Mouse (Mus musculus): Measurements from ENCODE around the gene Atp11a. TPM values are rescaled to one million over a fixed set of nuclear protein-coding genes. Genes with fewer than 3 reads are reported as not detected.
A peak's percentile ranks its signal among the peaks of the same experiment; 100 is the strongest.

Gene Atp11a
- polyA plus RNA-seq, 1 experiment = 12.8 TPM

DNA sequence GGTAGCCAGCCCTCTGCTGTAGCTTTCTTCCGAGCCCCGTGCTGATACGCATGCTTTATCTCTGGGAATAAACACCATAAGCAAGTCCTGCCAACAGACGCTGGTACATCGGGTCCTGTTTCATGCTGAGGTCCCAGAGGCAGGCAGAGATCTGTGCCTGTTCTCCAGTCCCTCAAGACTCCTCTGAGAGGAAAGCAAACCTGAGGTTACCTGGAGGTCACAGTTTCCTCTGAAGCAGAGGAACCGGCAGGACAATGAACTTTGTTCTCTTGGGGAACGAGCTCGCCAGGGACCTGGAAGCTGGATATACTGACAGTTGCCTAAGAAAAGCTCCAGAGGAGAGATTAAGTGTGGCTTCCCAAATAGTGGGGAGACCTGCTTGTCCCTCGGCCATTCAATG is 141.0 kb downstream of the Atp11a start:
- Histone ChIP-seq H3K4me1 (ENCODE audit: control insufficient read depth, insufficient read depth, insufficient read length, low read length) (peaks cover 5% of the 10 kb centered on the region), H3K27me3 (ENCODE audit: control insufficient read depth, insufficient read depth, low read length) (no peaks in the 10 kb centered on the region), H3K36me3 (ENCODE audit: control insufficient read depth, insufficient read depth, low read length) (no peaks in the 10 kb centered on the region), H3K4me3 (ENCODE audit: low read depth, low read length) (no peak overlapping the region), H3K27ac (ENCODE audit: insufficient read depth, low read depth, low read length) (no peak overlapping the region)
- WGBS = 11% methylated on average over 9 of the region's 9 CpGs
- TF ChIP-seq POLR2A (IDR thresholded peaks at IDR 0.05; ENCODE audit: low read depth, low read length) = no peak
- TF ChIP-seq CTCF (IDR thresholded peaks at IDR 0.05; ENCODE audit: extremely low read depth, insufficient read length, insufficient replicate concordance, low read depth, low read length) = no peak

DNA sequence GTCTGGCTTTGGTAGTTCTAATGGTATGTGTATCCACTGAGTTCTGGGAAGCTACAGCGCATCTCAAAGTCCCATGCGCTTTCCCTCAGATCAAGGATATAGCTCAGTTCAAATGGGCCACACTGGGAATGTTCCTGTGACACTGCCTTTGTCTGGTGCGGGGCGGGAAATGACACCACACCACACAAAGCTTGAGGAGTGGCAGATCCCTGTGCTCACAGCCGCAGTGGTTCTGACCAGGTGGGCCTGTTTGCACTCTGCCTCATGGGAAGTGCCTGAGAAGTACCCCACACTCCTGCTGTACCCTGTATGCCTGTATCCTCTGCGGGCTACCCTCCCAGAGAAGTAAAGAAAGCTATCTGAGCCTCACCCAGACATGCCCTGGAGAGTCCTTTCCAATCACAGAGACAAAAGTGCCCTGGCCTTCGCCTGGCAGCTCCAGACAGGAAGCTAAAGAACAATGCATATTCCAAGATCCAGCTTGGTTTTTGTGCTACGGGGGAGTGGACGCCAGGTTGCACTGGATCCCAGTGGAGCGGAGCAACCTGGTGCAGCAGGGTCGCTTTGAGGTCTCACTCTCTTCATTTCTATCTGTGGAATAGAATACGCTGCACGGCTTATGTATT is 147.1 kb downstream of the Atp11a start:
- no peak overlapping the region for H3K27ac ChIP-seq (ENCODE audit: insufficient read depth, low read depth, low read length)
- TF ChIP-seq POLR2A (IDR thresholded peaks at IDR 0.05; ENCODE audit: low read depth, low read length) (no peak), CTCF (IDR thresholded peaks at IDR 0.05; ENCODE audit: extremely low read depth, insufficient read length, insufficient replicate concordance, low read depth, low read length) (no peak)
- no peaks in the 10 kb centered on the region; the same call in 1 of the 2 replicates for H3K4me1 ChIP-seq (ENCODE audit: control insufficient read depth, insufficient read depth, insufficient read length, low read length)
- H3K4me3 ChIP-seq (ENCODE audit: low read depth, low read length) = no peak overlapping the region
- 85% methylated on average over 13 of the region's 13 CpGs for WGBS
- H3K27me3 ChIP-seq (ENCODE audit: control insufficient read depth, insufficient read depth, low read length) = no peaks in the 10 kb centered on the region
- no peaks in the 10 kb centered on the region for H3K36me3 ChIP-seq (ENCODE audit: control insufficient read depth, insufficient read depth, low read length)

DNA sequence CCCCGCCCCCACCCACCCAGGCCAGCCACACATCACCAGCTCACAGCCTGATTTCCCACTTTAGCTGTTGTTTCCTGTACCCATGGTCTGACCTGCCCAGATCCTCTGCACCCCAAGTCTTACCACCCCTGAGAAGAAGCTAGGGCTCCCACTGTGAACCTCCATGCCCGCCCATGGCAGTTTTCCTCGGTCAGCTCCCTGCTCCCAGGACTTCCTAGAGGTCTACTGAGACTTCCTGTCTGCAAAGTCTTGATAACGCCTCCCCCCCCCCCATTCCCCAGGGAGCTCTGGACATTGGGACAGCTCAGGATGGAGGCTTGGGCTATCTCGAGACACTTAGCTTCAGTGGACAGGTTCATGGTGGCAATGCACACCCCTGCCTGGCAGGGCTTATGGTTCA is 148.3 kb downstream of the Atp11a start:
- 72% methylated on average over 5 of the region's 5 CpGs for WGBS

DNA sequence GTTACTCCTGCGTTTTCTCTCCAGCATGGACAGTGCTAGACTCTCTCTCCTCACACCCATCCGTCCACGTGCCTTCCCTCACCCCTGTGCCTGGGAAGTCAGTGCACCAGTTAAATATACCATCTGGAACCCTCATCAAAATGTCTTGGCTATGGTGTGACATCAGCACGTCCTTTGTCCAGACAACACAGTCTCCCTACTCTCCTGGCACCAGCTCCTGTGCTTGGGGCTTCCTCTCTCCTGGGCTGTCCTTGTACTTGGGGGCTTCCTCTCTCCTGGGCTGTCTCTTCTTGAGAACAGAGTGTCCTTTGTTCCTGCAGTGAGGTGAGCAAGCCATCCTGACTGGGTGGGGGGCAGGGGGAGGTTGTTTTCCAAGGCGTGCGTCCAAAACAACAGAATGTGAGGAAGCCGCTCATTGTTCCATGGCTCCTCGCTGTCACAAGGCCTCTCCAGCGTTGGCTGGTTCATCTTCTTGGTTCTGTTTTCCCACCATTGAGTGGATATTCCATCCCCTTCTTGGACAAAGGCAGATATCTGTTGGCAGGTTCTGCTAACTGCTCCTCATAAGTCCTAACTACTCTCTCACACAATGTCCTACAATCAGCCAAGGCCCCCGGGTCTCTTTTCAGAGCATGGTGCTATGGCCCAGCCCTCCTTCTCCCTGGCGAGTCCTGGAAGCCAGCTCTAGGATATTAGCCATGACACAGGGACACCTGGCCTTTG is 148.9 kb downstream of the Atp11a start:
- H3K27me3 ChIP-seq (ENCODE audit: control insufficient read depth, insufficient read depth, low read length) = no peaks in the 10 kb centered on the region
- no peak overlapping the region for H3K4me3 ChIP-seq (ENCODE audit: low read depth, low read length)
- no peaks in the 10 kb centered on the region for H3K4me1 ChIP-seq (ENCODE audit: control insufficient read depth, insufficient read depth, insufficient read length, low read length)
- no peaks in the 10 kb centered on the region for H3K36me3 ChIP-seq (ENCODE audit: control insufficient read depth, insufficient read depth, low read length)
- 81% methylated on average over 11 of the region's 11 CpGs for WGBS
- no peak for TF ChIP-seq POLR2A (IDR thresholded peaks at IDR 0.05; ENCODE audit: low read depth, low read length)
- no peak for TF ChIP-seq CTCF (IDR thresholded peaks at IDR 0.05; ENCODE audit: extremely low read depth, insufficient read length, insufficient replicate concordance, low read depth, low read length)
- H3K27ac ChIP-seq (ENCODE audit: insufficient read depth, low read depth, low read length) = peak overlapping the region; percentile 34

More for the DNA sequence above, 148.3 kb downstream of the Atp11a start:
- no peaks in the 10 kb centered on the region for H3K27me3 ChIP-seq (ENCODE audit: control insufficient read depth, insufficient read depth, low read length)
- no peaks in the 10 kb centered on the region for H3K36me3 ChIP-seq (ENCODE audit: control insufficient read depth, insufficient read depth, low read length)
- no peak overlapping the region for H3K4me3 ChIP-seq (ENCODE audit: low read depth, low read length)
- no peak for TF ChIP-seq POLR2A (IDR thresholded peaks at IDR 0.05; ENCODE audit: low read depth, low read length)
- no peak for TF ChIP-seq CTCF (IDR thresholded peaks at IDR 0.05; ENCODE audit: extremely low read depth, insufficient read length, insufficient replicate concordance, low read depth, low read length)
- H3K27ac ChIP-seq (ENCODE audit: insufficient read depth, low read depth, low read length) = no peak overlapping the region
- H3K4me1 ChIP-seq (ENCODE audit: control insufficient read depth, insufficient read depth, insufficient read length, low read length) = no peaks in the 10 kb centered on the region

DNA sequence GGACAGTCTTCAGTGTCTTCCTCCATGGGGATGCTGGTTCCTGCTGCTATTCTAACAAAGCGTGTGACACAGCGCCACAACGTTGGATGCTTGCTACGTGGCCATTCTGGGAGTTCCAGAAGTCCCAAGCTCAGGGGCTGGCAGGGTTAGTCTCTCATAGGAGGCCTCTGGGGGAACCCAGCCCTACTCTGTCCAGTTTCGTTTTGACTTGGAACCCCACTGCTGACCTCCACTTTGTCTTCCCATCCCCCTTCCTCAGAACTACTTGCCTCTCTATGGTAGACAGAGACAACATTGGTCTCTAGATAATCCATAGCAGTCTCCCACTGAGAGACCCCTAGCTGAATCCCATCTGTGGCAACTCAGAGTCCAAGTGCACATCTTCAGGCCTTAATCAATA is 149.8 kb downstream of the Atp11a start:
- H3K27ac ChIP-seq (ENCODE audit: insufficient read depth, low read depth, low read length) = peak overlapping the region; percentile 34
- WGBS = 80% methylated on average over 5 of the region's 5 CpGs
- no peaks in the 10 kb centered on the region for H3K27me3 ChIP-seq (ENCODE audit: control insufficient read depth, insufficient read depth, low read length)
- H3K4me3 ChIP-seq (ENCODE audit: low read depth, low read length) = no peak overlapping the region
- no peaks in the 10 kb centered on the region for H3K36me3 ChIP-seq (ENCODE audit: control insufficient read depth, insufficient read depth, low read length)
- TF ChIP-seq CTCF (IDR thresholded peaks at IDR 0.05; ENCODE audit: extremely low read depth, insufficient read length, insufficient replicate concordance, low read depth, low read length) = no peak
- TF ChIP-seq POLR2A (IDR thresholded peaks at IDR 0.05; ENCODE audit: low read depth, low read length) = no peak
- no peaks in the 10 kb centered on the region for H3K4me1 ChIP-seq (ENCODE audit: control insufficient read depth, insufficient read depth, insufficient read length, low read length)

DNA sequence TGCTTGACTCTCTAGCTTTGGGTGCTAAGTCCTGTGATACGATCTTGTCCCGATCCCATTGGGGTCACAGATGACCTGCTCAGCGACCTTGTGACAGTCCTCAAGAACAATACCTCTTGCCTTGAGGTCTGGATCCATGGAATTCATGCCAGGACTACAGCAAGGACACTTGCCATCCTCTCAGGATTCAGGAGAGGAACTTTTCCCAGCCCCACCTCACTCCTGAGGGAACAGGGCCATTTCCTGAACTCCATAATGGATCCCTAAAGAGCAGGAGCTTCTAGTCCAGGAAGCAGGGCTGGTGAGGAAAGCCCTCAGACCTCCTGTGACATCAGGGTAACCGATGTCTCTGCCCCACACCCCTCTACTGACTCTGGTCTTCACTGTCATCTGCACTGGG is 150.9 kb downstream of the Atp11a start:
- no peak for TF ChIP-seq CTCF (IDR thresholded peaks at IDR 0.05; ENCODE audit: extremely low read depth, insufficient read length, insufficient replicate concordance, low read depth, low read length)
- no peak for TF ChIP-seq POLR2A (IDR thresholded peaks at IDR 0.05; ENCODE audit: low read depth, low read length)
- Histone ChIP-seq H3K4me1 (ENCODE audit: control insufficient read depth, insufficient read depth, insufficient read length, low read length) (no peaks in the 10 kb centered on the region), H3K27me3 (ENCODE audit: control insufficient read depth, insufficient read depth, low read length) (no peaks in the 10 kb centered on the region), H3K36me3 (ENCODE audit: control insufficient read depth, insufficient read depth, low read length) (no peaks in the 10 kb centered on the region), H3K27ac (ENCODE audit: insufficient read depth, low read depth, low read length) (no peak overlapping the region), H3K4me3 (ENCODE audit: low read depth, low read length) (no peak overlapping the region)
- 74% methylated on average over 4 of the region's 4 CpGs for WGBS

DNA sequence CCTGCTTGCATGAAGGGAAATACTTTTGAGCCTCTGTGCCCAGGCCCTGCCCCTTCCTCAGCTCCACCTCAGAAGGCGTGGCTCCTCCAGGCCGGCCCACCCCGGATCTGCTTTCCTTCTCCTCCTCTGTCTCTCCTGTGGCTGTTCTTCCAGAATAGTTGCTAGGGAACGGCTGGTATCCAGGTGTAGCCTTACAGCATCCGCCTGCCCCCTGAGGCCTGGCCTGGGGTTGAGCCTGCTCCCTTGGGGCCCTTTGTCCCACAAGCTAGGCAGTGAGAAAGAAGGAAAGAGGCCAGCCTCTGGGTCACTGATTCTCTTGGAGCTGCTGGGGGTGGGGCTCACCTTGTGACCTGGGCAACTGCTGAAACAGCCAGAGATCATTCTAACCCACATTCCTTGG is 155.2 kb downstream of the Atp11a start:
- TF ChIP-seq CTCF (IDR thresholded peaks at IDR 0.05; ENCODE audit: extremely low read depth, insufficient read length, insufficient replicate concordance, low read depth, low read length) (no peak), POLR2A (IDR thresholded peaks at IDR 0.05; ENCODE audit: low read depth, low read length) (no peak)
- H3K27me3 ChIP-seq (ENCODE audit: control insufficient read depth, insufficient read depth, low read length) = no peaks in the 10 kb centered on the region
- H3K4me3 ChIP-seq (ENCODE audit: low read depth, low read length) = no peak overlapping the region
- H3K27ac ChIP-seq (ENCODE audit: insufficient read depth, low read depth, low read length) = no peak overlapping the region
- 56% methylated on average over 5 of the region's 5 CpGs for WGBS
- H3K4me1 ChIP-seq (ENCODE audit: control insufficient read depth, insufficient read depth, insufficient read length, low read length) = peaks cover 8% of the 10 kb centered on the region; the same call in 1 of the 2 replicates
- H3K36me3 ChIP-seq (ENCODE audit: control insufficient read depth, insufficient read depth, low read length) = no peaks in the 10 kb centered on the region

Data from small intestine, adult 2 months (tissue).